Mouse (Mus musculus) intestine, embryonic 14.5 days (tissue): Measurements from ENCODE around the gene Serac1. TPM values are rescaled to one million over a fixed set of nuclear protein-coding genes. Genes with fewer than 3 reads are reported as not detected.

Source experiments
- ATAC-seq: fragments of 200-750 bp; cut with Nextera tagmentation; replicated peaks from 2 replicates; pipeline ENCODE4 v1.8.0; 2017; ENCODE audit warnings: low read depth, moderate number of reproducible peaks, moderate TSS enrichment, moderate library complexity; ENCODE audit not compliant: low FRiP score, low TSS enrichment
- DNase-seq: peaks from one replicate; pipeline ENCODE4 v3.0.0-alpha.2; 2018; ENCODE audit warnings: low spot score
- H3K27ac ChIP-seq: fragments of 300-500 bp; sonication (generic); 2 replicates; pipeline ENCODE4 v1.5.1; 2014; ENCODE audit warnings: low read depth, mild to moderate bottlenecking, control low read depth
- H3K27me3 ChIP-seq: fragments of 300-500 bp; sonication (generic); replicated peaks from 2 replicates; pipeline ENCODE4 v1.6.1; 2014; ENCODE audit warnings: low read length, control low read depth; ENCODE audit not compliant: control insufficient read depth, insufficient read depth
- H3K36me3 ChIP-seq: fragments of 300-500 bp; sonication (generic); 2 replicates; pipeline ENCODE4 v1.6.1; 2014; ENCODE audit warnings: low read length, control low read depth; ENCODE audit not compliant: control insufficient read depth, insufficient read depth
- H3K4me1 ChIP-seq: fragments of 300-500 bp; sonication (generic); replicated peaks from 2 replicates; pipeline ENCODE4 v1.6.1; 2014; ENCODE audit warnings: low read length, control low read depth, mixed read lengths; ENCODE audit not compliant: control insufficient read depth, insufficient read depth
- H3K4me2 ChIP-seq: fragments of 300-500 bp; sonication (generic); 2 replicates; pipeline ENCODE4 v1.6.1; 2014; ENCODE audit warnings: low read length
- H3K4me3 ChIP-seq: fragments of 300-500 bp; sonication (generic); 2 replicates; pipeline ENCODE4 v1.5.1; 2014; ENCODE audit warnings: low read depth, low read length, control low read depth, mixed read lengths
- H3K9ac ChIP-seq: fragments of 300-500 bp; sonication (generic); 2 replicates; pipeline ENCODE4 v1.6.1; 2014; ENCODE audit warnings: mild to moderate bottlenecking, low read length
- H3K9me3 ChIP-seq: fragments of 300-500 bp; sonication (generic); 2 replicates; pipeline ENCODE4 v1.6.1; 2016; ENCODE audit warnings: low read length, control low read depth; ENCODE audit not compliant: control insufficient read depth
- WGBS: fragments of 180-500 bp; shearing (Covaris S2); extraction: QIAGEN DNeasy Blood & Tissue Kit; methylation state at CpG from one replicate; pipeline ENCODE4 v1.1.7; 2014; 5-methylcytosine and 5-hydroxymethylcytosine counted together
- polyA plus RNA-seq: library from polyadenylated mRNA; unstranded; fragments of >200 nt; fragmentation: Nextera tagmentation; extraction: Ambion mirVana; gene quantifications from 2 replicates; pipeline ENCODE4 v1.2.1, GENCODE M21; 2014

Gene Serac1
- polyA plus RNA-seq, 1 experiment from 2014 or later: 5.4 TPM

GRCm38 (mm10) chr17:6095579-6095978, 16.0 kb upstream of the Serac1 start:
- Histone ChIP-seq H3K4me1 (no peaks in the 10 kb centered on the region), H3K27me3 (no peaks in the 10 kb centered on the region), H3K36me3 (no peaks in the 10 kb centered on the region), H3K4me2 (no peak overlapping the region), H3K9me3 (no peaks in the 10 kb centered on the region), H3K27ac (no peak overlapping the region), H3K4me3 (no peak overlapping the region), H3K9ac (no peak overlapping the region)
- DNase-seq: no peak
- ATAC-seq: no peak

- WGBS: 90% methylated on average over 6 of the region's 6 CpGs
- Histone ChIP-seq H3K4me2 (no peak overlapping the region), H3K9me3 (no peaks in the 10 kb centered on the region), H3K36me3 (peaks cover 10% of the 10 kb centered on the region; the same call in 1 of the 2 replicates), H3K27ac (no peak overlapping the region), H3K4me3 (no peak overlapping the region), H3K9ac (no peak overlapping the region), H3K4me1 (no peaks in the 10 kb centered on the region), H3K27me3 (no peaks in the 10 kb centered on the region)
- no peak for DNase-seq
- ATAC-seq: no peak
Observed at GRCm38 (mm10) chr17:6091604-6092003, 12.1 kb upstream of the Serac1 start.

GRCm38 (mm10) chr17:6083323-6083890, 3.9 kb upstream of the Serac1 start:
- H3K36me3 ChIP-seq: peaks cover 46% of the 10 kb centered on the region
- no peak overlapping the region for H3K4me3 ChIP-seq
- no peak overlapping the region for H3K27ac ChIP-seq
- ATAC-seq: no peak
- H3K27me3 ChIP-seq: no peaks in the 10 kb centered on the region
- no peak for DNase-seq
- H3K9me3 ChIP-seq: no peaks in the 10 kb centered on the region
- H3K4me1 ChIP-seq: peaks cover 9% of the 10 kb centered on the region; the same call in 1 of the 2 replicates
- H3K9ac ChIP-seq: no peak overlapping the region
- no peak overlapping the region for H3K4me2 ChIP-seq
- 87% methylated on average over 5 of the region's 5 CpGs for WGBS

GRCm38 (mm10) chr17:6073405-6073804, 6.1 kb downstream of the Serac1 start:
- H3K27me3 ChIP-seq: no peaks in the 10 kb centered on the region
- no peaks in the 10 kb centered on the region for H3K9me3 ChIP-seq
- 41% methylated on average over 7 of the region's 7 CpGs for WGBS
- no peak overlapping the region for H3K27ac ChIP-seq
- H3K4me3 ChIP-seq: no peak overlapping the region
- DNase-seq (no peak), ATAC-seq (0 out of 2 replicates have a peak, but pooled peaks have one; percentile 40)
- no peak overlapping the region for H3K9ac ChIP-seq
- H3K36me3 ChIP-seq: peaks cover 30% of the 10 kb centered on the region
- no peaks in the 10 kb centered on the region for H3K4me1 ChIP-seq
- H3K4me2 ChIP-seq: no peak overlapping the region

DNA sequence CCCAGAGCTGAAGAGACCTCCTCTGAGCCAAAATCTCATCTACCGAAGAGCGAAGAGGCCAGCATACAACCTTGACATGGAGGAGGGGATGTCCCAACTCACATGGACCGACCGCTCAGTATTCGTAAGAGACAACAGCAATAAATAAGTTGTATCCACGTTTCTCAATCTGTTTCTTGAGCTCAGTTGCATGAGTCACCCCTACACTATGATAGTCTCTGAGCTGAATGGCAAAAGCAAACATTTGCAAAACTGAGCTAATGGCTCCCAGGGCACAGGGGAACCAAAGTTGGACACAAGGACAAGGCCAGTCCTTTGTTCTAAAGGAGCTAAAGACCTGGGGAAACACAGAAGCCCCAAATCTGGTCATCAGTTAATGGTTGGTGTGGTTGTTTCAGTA, 9.7 kb downstream of the Serac1 start:
- WGBS: 86% methylated on average over 6 of the region's 6 CpGs
- no peaks in the 10 kb centered on the region for H3K27me3 ChIP-seq

GRCm38 (mm10) chr17:6067613-6068012, 11.9 kb downstream of the Serac1 start:
- peaks cover 31% of the 10 kb centered on the region for H3K36me3 ChIP-seq
- H3K27ac ChIP-seq: no peak overlapping the region
- H3K4me3 ChIP-seq: no peak overlapping the region
- H3K9me3 ChIP-seq: no peaks in the 10 kb centered on the region
- DNase-seq (no peak), ATAC-seq (no peak)
- H3K4me2 ChIP-seq: no peak overlapping the region
- no peaks in the 10 kb centered on the region for H3K27me3 ChIP-seq
- H3K9ac ChIP-seq: no peak overlapping the region
- H3K4me1 ChIP-seq: no peaks in the 10 kb centered on the region
- 92% methylated on average over 7 of the region's 7 CpGs for WGBS

More for the DNA sequence above, 9.7 kb downstream of the Serac1 start:
- Histone ChIP-seq H3K4me3 (no peak overlapping the region), H3K9ac (no peak overlapping the region), H3K27ac (no peak overlapping the region), H3K4me1 (no peaks in the 10 kb centered on the region), H3K36me3 (peaks cover 31% of the 10 kb centered on the region), H3K9me3 (no peaks in the 10 kb centered on the region), H3K4me2 (no peak overlapping the region)
- no peak for DNase-seq
- no peak for ATAC-seq

GRCm38 (mm10) chr17:6066021-6066420, 13.5 kb downstream of the Serac1 start:
- H3K4me1 ChIP-seq: no peaks in the 10 kb centered on the region
- no peak overlapping the region for H3K4me2 ChIP-seq
- H3K9ac ChIP-seq: no peak overlapping the region
- DNase-seq (no peak), ATAC-seq (no peak)
- no peak overlapping the region for H3K27ac ChIP-seq
- H3K9me3 ChIP-seq: no peaks in the 10 kb centered on the region
- no peaks in the 10 kb centered on the region for H3K27me3 ChIP-seq
- no peak overlapping the region for H3K4me3 ChIP-seq
- WGBS: 88% methylated on average over 2 of the region's 2 CpGs
- H3K36me3 ChIP-seq: peaks cover 19% of the 10 kb centered on the region

GRCm38 (mm10) chr17:6063532-6063931, 16.0 kb downstream of the Serac1 start:
- Histone ChIP-seq H3K4me3 (no peak overlapping the region), H3K36me3 (peaks cover 14% of the 10 kb centered on the region), H3K27me3 (no peaks in the 10 kb centered on the region), H3K4me1 (no peaks in the 10 kb centered on the region), H3K9me3 (no peaks in the 10 kb centered on the region), H3K4me2 (no peak overlapping the region), H3K9ac (no peak overlapping the region), H3K27ac (no peak overlapping the region)
- ATAC-seq (no peak), DNase-seq (no peak)
- WGBS: 94% methylated on average over 5 of the region's 5 CpGs

DNA sequence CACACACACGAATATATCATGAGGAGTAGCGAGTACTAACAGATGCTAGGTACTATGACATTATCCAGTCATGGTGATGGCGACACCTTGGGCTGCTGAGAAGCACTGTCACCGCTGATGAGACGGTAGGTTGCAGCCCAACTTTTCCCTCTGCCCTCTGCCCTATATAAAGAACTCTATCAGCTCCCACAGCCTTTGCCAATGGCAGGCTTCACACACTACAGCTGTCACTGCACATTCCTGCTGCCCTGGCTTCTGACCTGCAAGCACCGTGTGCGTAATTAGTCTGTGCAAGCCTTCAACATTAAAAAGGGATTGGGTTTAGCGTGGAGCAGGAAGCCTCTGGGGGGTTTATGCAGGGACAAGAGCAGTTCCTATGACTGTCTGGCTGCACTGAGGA, 16.7 kb downstream of the Serac1 start:
- Histone ChIP-seq H3K9ac (no peak overlapping the region), H3K27ac (no peak overlapping the region), H3K27me3 (no peaks in the 10 kb centered on the region), H3K9me3 (no peaks in the 10 kb centered on the region), H3K4me1 (no peaks in the 10 kb centered on the region), H3K4me2 (no peak overlapping the region), H3K36me3 (peaks cover 14% of the 10 kb centered on the region), H3K4me3 (no peak overlapping the region)
- DNase-seq (no peak), ATAC-seq (no peak)
- 79% methylated on average over 8 of the region's 8 CpGs for WGBS
